Mouse (Mus musculus): ENCODE data around the gene Kcnd2.

DNA sequence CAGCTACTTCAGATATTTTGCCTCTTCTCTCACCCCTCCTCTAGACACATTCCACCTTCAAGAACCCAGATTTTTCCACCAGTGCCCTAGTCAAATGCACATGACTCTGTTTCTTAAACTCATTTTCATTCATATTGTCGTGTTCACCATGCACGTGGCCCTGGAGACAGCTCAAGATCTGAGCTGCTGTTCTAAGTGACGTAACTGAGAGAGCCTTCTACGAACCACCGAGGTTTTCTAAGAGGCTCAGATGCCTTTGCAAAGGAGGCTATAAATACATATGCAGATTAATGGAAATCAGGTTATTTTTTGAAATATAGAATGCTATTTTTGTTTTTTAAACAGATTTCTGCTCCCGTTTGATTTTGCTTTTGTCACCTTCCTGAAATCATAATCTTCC, 202.9 kb downstream of the Kcnd2 start:
- no peak for TF ChIP-seq CTCF (conservative IDR thresholded peaks at IDR 0.05 in 1 of 2, IDR thresholded peaks at IDR 0.05 in 1 of 2; ENCODE audit: low read depth in 2 of 2, low read length in 2 of 2)
- no peak for TF ChIP-seq MAFK (IDR thresholded peaks at IDR 0.05; ENCODE audit: insufficient replicate concordance, low read length)
- TF ChIP-seq MXI1 (IDR thresholded peaks at IDR 0.05; ENCODE audit: low read depth, low read length) = no peak

Data from CH12.LX (cell line).